Mouse (Mus musculus): ENCODE results near the gene Fam13c.

DNA sequence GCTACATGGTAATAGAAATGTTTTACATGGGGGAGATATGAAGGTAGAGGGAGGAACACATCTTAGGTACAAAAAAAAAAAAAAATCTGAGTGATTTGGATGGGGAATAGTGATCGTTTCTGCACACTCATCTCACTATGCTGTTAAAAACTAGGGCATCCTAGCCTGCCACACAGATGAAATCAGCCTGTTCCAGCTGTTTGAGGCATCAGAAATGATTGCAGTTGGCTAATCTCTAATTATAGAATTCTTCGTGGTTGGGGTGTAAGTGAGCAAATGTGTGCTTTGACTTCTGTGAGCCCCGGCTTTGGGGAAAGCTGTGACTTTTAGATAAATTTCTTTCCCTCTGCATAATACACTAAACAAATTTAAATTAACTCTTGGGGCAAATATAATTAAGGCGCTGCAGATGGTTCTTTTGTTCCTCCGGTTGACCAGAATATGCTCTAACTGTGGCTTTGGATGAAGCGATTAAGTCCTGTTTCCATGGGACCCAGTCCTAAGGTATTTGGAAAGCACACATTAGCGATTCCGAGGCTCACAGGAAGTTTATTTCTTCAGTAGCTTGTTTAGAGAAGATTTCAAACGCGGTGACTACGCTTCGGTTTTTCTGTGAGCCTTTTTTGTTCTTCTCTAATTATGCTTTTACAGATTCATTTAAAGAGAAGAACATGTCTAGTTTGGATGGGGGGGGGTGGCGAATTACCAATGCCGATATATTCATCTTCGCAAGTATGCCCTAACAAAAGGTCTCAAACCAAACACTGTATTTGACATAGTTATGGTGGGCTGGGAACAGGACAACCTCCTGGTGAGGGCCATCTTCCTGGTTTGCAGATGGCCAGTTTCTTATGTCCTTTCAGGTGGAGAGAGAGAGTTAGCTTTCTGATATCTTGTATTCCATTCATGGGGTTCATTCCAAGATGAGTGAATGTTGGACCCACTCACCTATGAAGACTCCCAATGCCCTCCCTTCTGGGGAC is 20.7 kb upstream of the Fam13c start:
- TF ChIP-seq CTCF (IDR thresholded peaks at IDR 0.05; ENCODE audit: extremely low read depth, insufficient read depth, low read length) (no peak), POLR2A (IDR thresholded peaks at IDR 0.05; ENCODE audit: extremely low read depth, insufficient read depth, low read length) (no peak)

Data from cortical plate, adult 2 months (tissue).